Mouse (Mus musculus) G1E (cell line): ENCODE results near the gene Cab39l. TPM values are rescaled to one million over a fixed set of nuclear protein-coding genes. Genes with fewer than 3 reads are reported as not detected.

Source experiments
- ATAC-seq: 2 replicates; pipeline ENCODE4 v1.8.0; 2016; ENCODE audit warnings: mild to moderate bottlenecking; ENCODE audit not compliant: insufficient number of reproducible peaks, poor library complexity, low FRiP score, severe bottlenecking; ENCODE audit errors: extremely low read depth
- DNase-seq: peaks from one replicate; pipeline ENCODE4 v3.0.0; 2012; ENCODE audit warnings: low spot score
- H3K27me3 ChIP-seq: 2 replicates; pipeline ENCODE4 v1.6.1; 2012; ENCODE audit warnings: mild to moderate bottlenecking, low read length, inconsistent platforms; ENCODE audit not compliant: insufficient read depth
- H3K36me3 ChIP-seq: replicated peaks from 2 replicates; pipeline ENCODE3; 2012; ENCODE audit warnings: mild to moderate bottlenecking, inconsistent platforms
- H3K4me1 ChIP-seq: 2 replicates; pipeline ENCODE4 v1.6.1; 2012; ENCODE audit warnings: low read depth, low read length, inconsistent platforms, mixed read lengths; ENCODE audit not compliant: insufficient read depth
- H3K4me3 ChIP-seq: 2 replicates; pipeline ENCODE4 v1.5.1; 2012; ENCODE audit warnings: low read depth, mild to moderate bottlenecking, inconsistent platforms, low read length, moderate library complexity, mixed read lengths
- H3K9me3 ChIP-seq: replicated peaks from 2 replicates; pipeline ENCODE4 v1.6.1; 2012; ENCODE audit warnings: inconsistent platforms
- CTCF ChIP-seq: IDR thresholded peaks from 2 replicates; pipeline ENCODE4 v1.5.1; 2012; ENCODE audit warnings: low read depth, low read length, inconsistent platforms, mixed read lengths
- GATA1 ChIP-seq: IDR thresholded peaks from 2 replicates; pipeline ENCODE4 v1.6.1; 2012; ENCODE audit warnings: borderline replicate concordance, low read length, inconsistent platforms, mixed read lengths
- GATA2 ChIP-seq: IDR thresholded peaks from 2 replicates; pipeline ENCODE4 v1.6.1; 2012; ENCODE audit warnings: low read depth, low read length, inconsistent platforms, borderline replicate concordance
- POLR2AphosphoS5 ChIP-seq: IDR thresholded peaks from 2 replicates; pipeline ENCODE4 v1.6.1; 2012; ENCODE audit warnings: low read depth, low read length, inconsistent platforms; ENCODE audit not compliant: insufficient replicate concordance
- TAL1 ChIP-seq: conservative IDR thresholded peaks from 2 replicates; pipeline ENCODE4 v1.6.1; 2012; ENCODE audit warnings: low read depth, low read length, inconsistent platforms, mixed read lengths
- polyA plus RNA-seq: library from polyadenylated mRNA; stranded (reverse); fragments of >175 nt; gene quantifications from 2 replicates; pipeline ENCODE4 v1.2.3, GENCODE M21; 2012
- total RNA-seq, 2 experiments: library from RNA; stranded (forward) in 1 of 2; stranded (reverse) in 1 of 2; fragments of 200-1000 nt in 1 of 2; fragments of >200 nt in 1 of 2; fragmentation: Nextera tagmentation in 1 of 2; gene quantifications; 2 replicates each; pipeline ENCODE4 v1.2.3; 2014 to 2017

Gene Cab39l
- total and polyA plus RNA-seq, 3 experiments: 2.2 to 100 (median 52.0) TPM

GRCm38 (mm10) chr14:59445421-59445820 lies 4.6 kb downstream of the Cab39l start:
- DNase-seq: no peak
- peaks cover 22% of the 10 kb centered on the region for H3K36me3 ChIP-seq
- ATAC-seq: no peak
- H3K9me3 ChIP-seq: peaks cover 5% of the 10 kb centered on the region
- H3K4me3 ChIP-seq: no peak overlapping the region
- TF ChIP-seq POLR2AphosphoS5 (no peak), GATA1 (no peak), TAL1 (no peak), CTCF (no peak), GATA2 (no peak)
- peaks cover 4% of the 10 kb centered on the region; the same call in 1 of the 2 replicates for H3K4me1 ChIP-seq
- H3K27me3 ChIP-seq: no peaks in the 10 kb centered on the region

- no peak for ATAC-seq
- H3K4me3 ChIP-seq: no peak overlapping the region
- no peaks in the 10 kb centered on the region for H3K27me3 ChIP-seq
- peaks cover 22% of the 10 kb centered on the region for H3K36me3 ChIP-seq
- peaks cover 5% of the 10 kb centered on the region for H3K9me3 ChIP-seq
- TF ChIP-seq GATA1: no peak
- TF ChIP-seq POLR2AphosphoS5: no peak
- TF ChIP-seq CTCF: no peak
- no peak for TF ChIP-seq TAL1
- no peak for TF ChIP-seq GATA2
- no peak for DNase-seq
- no peaks in the 10 kb centered on the region for H3K4me1 ChIP-seq
These were observed 7.2 kb downstream of the Cab39l start for GRCm38 (mm10) chr14:59447981-59448380.

GRCm38 (mm10) chr14:59466503-59466902 lies 25.7 kb downstream of the Cab39l start:
- H3K9me3 ChIP-seq: no peaks in the 10 kb centered on the region
- H3K4me1 ChIP-seq: peaks cover 8% of the 10 kb centered on the region
- H3K36me3 ChIP-seq: peaks cover 55% of the 10 kb centered on the region
- no peak for ATAC-seq
- no peak for DNase-seq
- TF ChIP-seq POLR2AphosphoS5: no peak
- no peak for TF ChIP-seq GATA2
- TF ChIP-seq CTCF: no peak
- TF ChIP-seq GATA1: no peak
- no peak for TF ChIP-seq TAL1
- no peak overlapping the region for H3K4me3 ChIP-seq
- H3K27me3 ChIP-seq: no peaks in the 10 kb centered on the region

GRCm38 (mm10) chr14:59467798-59468197 lies 27.0 kb downstream of the Cab39l start:
- DNase-seq (no peak), ATAC-seq (no peak)
- Histone ChIP-seq H3K4me3 (no peak overlapping the region), H3K4me1 (peaks cover 8% of the 10 kb centered on the region), H3K27me3 (no peaks in the 10 kb centered on the region), H3K36me3 (peaks cover 53% of the 10 kb centered on the region), H3K9me3 (no peaks in the 10 kb centered on the region)
- TF ChIP-seq GATA2 (no peak), CTCF (no peak), POLR2AphosphoS5 (no peak), GATA1 (no peak), TAL1 (no peak)

GRCm38 (mm10) chr14:59470781-59471180 lies 30.0 kb downstream of the Cab39l start:
- H3K27me3 ChIP-seq: no peaks in the 10 kb centered on the region
- peaks cover 8% of the 10 kb centered on the region for H3K4me1 ChIP-seq
- H3K9me3 ChIP-seq: no peaks in the 10 kb centered on the region
- ATAC-seq (peak; percentile 54), DNase-seq (no peak)
- H3K36me3 ChIP-seq: peaks cover 49% of the 10 kb centered on the region
- no peak for TF ChIP-seq CTCF
- TF ChIP-seq TAL1: no peak
- TF ChIP-seq GATA2: no peak
- no peak for TF ChIP-seq POLR2AphosphoS5
- no peak for TF ChIP-seq GATA1
- no peak overlapping the region for H3K4me3 ChIP-seq

GRCm38 (mm10) chr14:59478699-59479098 lies 37.9 kb downstream of the Cab39l start:
- Histone ChIP-seq H3K27me3 (no peaks in the 10 kb centered on the region), H3K36me3 (peaks cover 21% of the 10 kb centered on the region), H3K9me3 (no peaks in the 10 kb centered on the region), H3K4me3 (no peak overlapping the region), H3K4me1 (no peaks in the 10 kb centered on the region)
- TF ChIP-seq CTCF (no peak), GATA1 (no peak), POLR2AphosphoS5 (no peak), GATA2 (no peak), TAL1 (no peak)
- no peak for ATAC-seq
- DNase-seq: no peak
